In genomic region chr7:98177071-98177485, GRCm38 (mm10) we compare ENCODE assay signal across 9 mouse cellular contexts. TPM values are rescaled to one million over a fixed set of nuclear protein-coding genes. Genes with fewer than 3 reads are reported as not detected.
DNase-seq lines count a peak whose midpoint lies in the region; ATAC-seq and TF ChIP-seq lines count a peak whose summit lies in the region.
"Had no signal": no experiment of that assay in that cellular context is flagged by ENCODE, and none has a peak within 500 bp of the region (broad histone marks: within the 10 kb centered on the region; RNA-seq: fewer than 3 reads in every experiment).

No protein-coding gene starts in this region.

- H3K36me3 ChIP-seq in heart, embryonic 11.5 days (ENCODE audit: control insufficient read depth, insufficient read depth, low read length), result no peaks in the 10 kb centered on the region
- peaks cover 6% of the 10 kb centered on the region; the same call in 1 of the 2 replicates for H3K36me3 ChIP-seq in E14TG2a.4 (ENCODE audit: insufficient read depth, low read length)
- no peaks in the 10 kb centered on the region for H3K36me3 ChIP-seq in hindbrain, embryonic 10.5 days
- H3K36me3 ChIP-seq in midbrain, embryonic 10.5 days, result no peaks in the 10 kb centered on the region

- H3K9ac ChIP-seq in heart, embryonic 11.5 days (ENCODE audit: low read depth, low read length), result peak overlapping the region; percentile 67

- DNase-seq in heart, postnatal 25 days (ENCODE audit: low spot score), result no peak
- no peak for DNase-seq in hindbrain, embryonic 10.5 days (ENCODE audit: low spot score)
- DNase-seq in midbrain, embryonic 10.5 days (ENCODE audit: low spot score), result no peak
- no peak for DNase-seq in right cerebral cortex, postnatal 10 days (ENCODE audit: low spot score in 2 of 2)
- DNase-seq in frontal cortex, postnatal 36 days (ENCODE audit: low spot score in 2 of 2), result no peak

- no peaks in the 10 kb centered on the region for H3K9me3 ChIP-seq in heart, embryonic 11.5 days (replicated peaks; ENCODE audit: control insufficient read depth, low read length)
- no peaks in the 10 kb centered on the region for H3K9me3 ChIP-seq in E14TG2a.4 (ENCODE audit: low read length)
- no peaks in the 10 kb centered on the region for H3K9me3 ChIP-seq in hindbrain, embryonic 10.5 days
- no peaks in the 10 kb centered on the region for H3K9me3 ChIP-seq in midbrain, embryonic 10.5 days (replicated peaks)

- H3K4me2 ChIP-seq in heart, embryonic 11.5 days, result peak overlapping the region; percentile 73

- no peaks in the 10 kb centered on the region for H3K27me3 ChIP-seq in heart, embryonic 11.5 days (ENCODE audit: control insufficient read depth, insufficient read depth, low read length)
- H3K27me3 ChIP-seq in E14TG2a.4 (ENCODE audit: insufficient read depth, low read length), result no peaks in the 10 kb centered on the region
- H3K27me3 ChIP-seq in hindbrain, embryonic 10.5 days (ENCODE audit: insufficient read depth, poor library complexity, severe bottlenecking), result peaks cover 48% of the 10 kb centered on the region
- H3K27me3 ChIP-seq in midbrain, embryonic 10.5 days (ENCODE audit: low read depth, poor library complexity, severe bottlenecking), result peaks cover 37% of the 10 kb centered on the region

- H3K4me3 ChIP-seq in heart, embryonic 11.5 days (ENCODE audit: low read depth, low read length), result peak overlapping the region; percentile 75
- H3K4me3 ChIP-seq in E14TG2a.4 (replicated peaks; ENCODE audit: low read length), result peak overlapping the region; percentile 92
- H3K4me3 ChIP-seq in hindbrain, embryonic 10.5 days, result peak overlapping the region; percentile 81
- H3K4me3 ChIP-seq in midbrain, embryonic 10.5 days, result peak overlapping the region; percentile 84

- 48% methylated on average over 2 of the region's 2 CpGs for WGBS in heart, embryonic 11.5 days (ENCODE audit: insufficient replicate concordance)
- WGBS in hindbrain, embryonic 10.5 days, result 72% methylated on average over 2 of the region's 2 CpGs
- WGBS in midbrain, embryonic 10.5 days, result 53% methylated on average over 2 of the region's 2 CpGs

- no peak for TF ChIP-seq CTCF in E14TG2a.4 (conservative IDR thresholded peaks at IDR 0.05; ENCODE audit: low read length)

- peaks cover 10% of the 10 kb centered on the region for H3K4me1 ChIP-seq in heart, embryonic 11.5 days (ENCODE audit: control insufficient read depth, insufficient read depth, low read length)
- peaks cover 69% of the 10 kb centered on the region for H3K4me1 ChIP-seq in E14TG2a.4 (replicated peaks; ENCODE audit: low read depth, low read length)
- H3K4me1 ChIP-seq in hindbrain, embryonic 10.5 days (replicated peaks), result peaks cover 47% of the 10 kb centered on the region
- peaks cover 20% of the 10 kb centered on the region for H3K4me1 ChIP-seq in midbrain, embryonic 10.5 days

- no peak for ATAC-seq in heart, embryonic 11.5 days (replicated peaks; ENCODE audit: insufficient number of reproducible peaks, low FRiP score, low TSS enrichment)
- no peak for ATAC-seq in megakaryocyte progenitor cell, adult 5-6 weeks (replicated peaks; ENCODE audit: poor library complexity)

- intact Hi-C loops in heart, postnatal 25 days (cut with DNase I), result no loop called here

- H3K27ac ChIP-seq in heart, embryonic 11.5 days (ENCODE audit: low read depth, low read length), result peak overlapping the region; percentile 80; the same call in 1 of the 2 replicates
- H3K27ac ChIP-seq in hindbrain, embryonic 10.5 days, result peak overlapping the region; percentile 37
- peak overlapping the region; percentile 52; the same call in 1 of the 2 replicates for H3K27ac ChIP-seq in midbrain, embryonic 10.5 days (replicated peaks)

RNA-seq across cellular contexts. Expression of gene Capn5, which starts 1.0 kb away (rescaled TPM):
- 5.8 and 6.4 TPM in 2 replicates for polyA plus RNA-seq in heart, embryonic 11.5 days (2014; fragmentation: Nextera tagmentation; extraction: Ambion mirVana)
- 1 to 10 TPM; 1.9 to 2.0 TPM for total RNA-seq in heart, postnatal 25 days (2021)
- polyA plus RNA-seq in hindbrain, embryonic 10.5 days (2016; fragmentation: Nextera tagmentation; extraction: Ambion mirVana), result 5.6 and 9.9 TPM in 2 replicates
- polyA plus RNA-seq in midbrain, embryonic 10.5 days (2016; fragmentation: Nextera tagmentation; extraction: Ambion mirVana), result 6.4 and 7.0 TPM in 2 replicates
- total RNA-seq in megakaryocyte progenitor cell, adult 5-6 weeks (2015), result 3.4 and 4.5 TPM in 2 replicates
- total RNA-seq in megakaryocyte progenitor cell, adult 5-6 weeks (2017), result 4.0 and 7.5 TPM in 2 replicates

RNA-seq across cellular contexts. Expression of gene B3gnt6, which starts 22.2 kb away (rescaled TPM):
- 0.21 TPM in 1 of 2 replicates, not detected in the other for polyA plus RNA-seq in heart, embryonic 11.5 days (2014; fragmentation: Nextera tagmentation; extraction: Ambion mirVana)
- total RNA-seq in heart, postnatal 25 days (2021), result not detected
- 0.10 TPM in 1 of 2 replicates, not detected in the other for polyA plus RNA-seq in hindbrain, embryonic 10.5 days (2016; fragmentation: Nextera tagmentation; extraction: Ambion mirVana)
- 0.06 TPM in 1 of 2 replicates, not detected in the other for polyA plus RNA-seq in midbrain, embryonic 10.5 days (2016; fragmentation: Nextera tagmentation; extraction: Ambion mirVana)
- total RNA-seq in megakaryocyte progenitor cell, adult 5-6 weeks (2015), result 0.20 TPM in 1 of 2 replicates, not detected in the other
- total RNA-seq in megakaryocyte progenitor cell, adult 5-6 weeks (2017), result 0.12 TPM in 1 of 2 replicates, not detected in the other
- polyA plus RNA-seq: C2C12 had no signal

RNA-seq across cellular contexts. Expression of gene Omp, which starts 31.8 kb away (rescaled TPM):
- 0.37 and 0.47 TPM in 2 replicates for polyA plus RNA-seq in heart, embryonic 11.5 days (2014; fragmentation: Nextera tagmentation; extraction: Ambion mirVana)
- total RNA-seq in heart, postnatal 25 days (2021), result under 1 TPM in 1 of 2 experiments, not detected in 1; 0.11 TPM
- polyA plus RNA-seq in hindbrain, embryonic 10.5 days (2016; fragmentation: Nextera tagmentation; extraction: Ambion mirVana), result 0.07 and 0.13 TPM in 2 replicates
- 0.10 TPM in 2 replicates for polyA plus RNA-seq in midbrain, embryonic 10.5 days (2016; fragmentation: Nextera tagmentation; extraction: Ambion mirVana)
- total RNA-seq in megakaryocyte progenitor cell, adult 5-6 weeks (2015), result 0.25 and 0.32 TPM in 2 replicates
- total RNA-seq in megakaryocyte progenitor cell, adult 5-6 weeks (2017), result 0.12 TPM in 1 of 2 replicates, not detected in the other

RNA-seq across cellular contexts. Expression of gene Myo7a, which starts 57.8 kb away (rescaled TPM):
- polyA plus RNA-seq in heart, embryonic 11.5 days (2014; fragmentation: Nextera tagmentation; extraction: Ambion mirVana), result 8.4 and 11.9 TPM in 2 replicates
- total RNA-seq in heart, postnatal 25 days (2021), result 1 to 10 TPM; 4.2 to 5.4 TPM
- polyA plus RNA-seq in hindbrain, embryonic 10.5 days (2016; fragmentation: Nextera tagmentation; extraction: Ambion mirVana), result 17.3 and 21.2 TPM in 2 replicates
- polyA plus RNA-seq in midbrain, embryonic 10.5 days (2016; fragmentation: Nextera tagmentation; extraction: Ambion mirVana), result 17.7 and 19.2 TPM in 2 replicates
- 16.0 and 17.1 TPM in 2 replicates for total RNA-seq in megakaryocyte progenitor cell, adult 5-6 weeks (2015)
- total RNA-seq in megakaryocyte progenitor cell, adult 5-6 weeks (2017), result 22.0 and 29.0 TPM in 2 replicates
